Mouse (Mus musculus) MEL (cell line): ENCODE data around the gene Atp2c1. TPM values are rescaled to one million over a fixed set of nuclear protein-coding genes. Genes with fewer than 3 reads are reported as not detected.

Experiments
- DNase-seq: peaks from one replicate; pipeline ENCODE4 v3.0.0; 2011; ENCODE audit warnings: low read depth, low spot score
- H3K27ac ChIP-seq: 2 replicates; pipeline ENCODE4 v1.5.1; 2012; ENCODE audit warnings: low read depth, mild to moderate bottlenecking, control low read depth, low read length, moderate library complexity; ENCODE audit not compliant: control insufficient read depth
- H3K27me3 ChIP-seq, 2 experiments: fragments of 150-350 bp in 1 of 2; sonication (generic) in 1 of 2; 2 replicates each; pipeline ENCODE4 v1.6.1; 2012; ENCODE audit warnings: low read length in 2 of 2, mild to moderate bottlenecking in 2 of 2, improper control_type of control experiment in 1 of 2, moderate library complexity in 1 of 2; ENCODE audit not compliant: insufficient read depth in 2 of 2, control insufficient read depth in 1 of 2
- H3K36me3 ChIP-seq, 2 experiments: 2 replicates each; pipeline ENCODE4 v1.6.1; 2012 to 2014; ENCODE audit warnings: low read length in 2 of 2, improper control_type of control experiment in 1 of 2, inconsistent platforms in 1 of 2, mild to moderate bottlenecking in 1 of 2; ENCODE audit not compliant: insufficient read depth in 2 of 2, control insufficient read depth in 1 of 2
- H3K4me1 ChIP-seq, 2 experiments: fragments of 150-350 bp in 1 of 2; sonication (generic) in 1 of 2; 2 replicates each; pipeline ENCODE4 v1.6.1; 2012; ENCODE audit warnings: low read length in 2 of 2, improper control_type of control experiment in 1 of 2, mild to moderate bottlenecking in 1 of 2; ENCODE audit not compliant: insufficient read depth in 2 of 2, control insufficient read depth in 1 of 2
- H3K4me3 ChIP-seq, 2 experiments: fragments of 150-350 bp in 1 of 2; sonication (generic) in 1 of 2; 2 replicates each; pipeline ENCODE4 v1.5.1; 2012; ENCODE audit warnings: low read depth in 2 of 2, low read length in 2 of 2, mild to moderate bottlenecking in 2 of 2, moderate library complexity in 2 of 2, control low read depth in 1 of 2, improper control_type of control experiment in 1 of 2; ENCODE audit not compliant: control insufficient read depth in 1 of 2, insufficient read depth in 1 of 2
- H3K79me2 ChIP-seq: 2 replicates; pipeline ENCODE4 v1.6.1; 2012; ENCODE audit warnings: mild to moderate bottlenecking, low read length, moderate library complexity; ENCODE audit not compliant: control insufficient read depth, poor library complexity, insufficient read depth
- H3K9ac ChIP-seq: 2 replicates; pipeline ENCODE4 v1.6.1; 2012; ENCODE audit warnings: low read depth, mild to moderate bottlenecking, control low read depth, low read length, moderate library complexity; ENCODE audit not compliant: control insufficient read depth, poor library complexity, severe bottlenecking
- H3K9me3 ChIP-seq: fragments of 150-350 bp; sonication (generic); replicated peaks from 2 replicates; pipeline ENCODE4 v1.6.1; 2012; ENCODE audit warnings: mild to moderate bottlenecking, low read length, improper control_type of control experiment, moderate library complexity; ENCODE audit not compliant: insufficient read depth
- E2F4 ChIP-seq: IDR thresholded peaks from 2 replicates; pipeline ENCODE4 v1.6.1; 2011; ENCODE audit warnings: low read depth, low read length, improper control_type of control experiment, borderline replicate concordance
- ELF1 ChIP-seq: IDR thresholded peaks from 2 replicates; pipeline ENCODE4 v1.6.1; 2014; ENCODE audit warnings: low read depth, mild to moderate bottlenecking, inconsistent platforms, low read length, improper control_type of control experiment, moderate library complexity
- ETS1 ChIP-seq: IDR thresholded peaks from 2 replicates; pipeline ENCODE4 v1.6.1; 2012; ENCODE audit warnings: low read depth, mild to moderate bottlenecking, inconsistent platforms, low read length, improper control_type of control experiment, moderate library complexity
- GATA1 ChIP-seq: IDR thresholded peaks from 2 replicates; pipeline ENCODE4 v1.6.1; 2011; ENCODE audit warnings: low read depth, low read length, improper control_type of control experiment
- JUND ChIP-seq: IDR thresholded peaks from 2 replicates; pipeline ENCODE4 v1.6.1; 2011; ENCODE audit warnings: low read depth, mild to moderate bottlenecking, improper control_type of control experiment, low read length
- KAT2A ChIP-seq: conservative IDR thresholded peaks from 2 replicates; pipeline ENCODE4 v1.6.1; 2012; ENCODE audit warnings: low read depth, low read length, improper control_type of control experiment, inconsistent platforms
- MAX ChIP-seq: IDR thresholded peaks from 2 replicates; pipeline ENCODE4 v1.6.1; 2011; ENCODE audit warnings: low read length, improper control_type of control experiment
- MXI1 ChIP-seq: IDR thresholded peaks from 2 replicates; pipeline ENCODE4 v1.6.1; 2011; ENCODE audit warnings: mild to moderate bottlenecking, low read depth, low read length, improper control_type of control experiment
- MYC ChIP-seq: IDR thresholded peaks from 2 replicates; pipeline ENCODE4 v1.6.1; 2011; ENCODE audit warnings: low read depth, mild to moderate bottlenecking, low read length, improper control_type of control experiment, moderate library complexity
- POLR2A ChIP-seq, 2 experiments: IDR thresholded peaks; 2 replicates each; pipeline ENCODE4 v1.6.1; 2011 to 2012; ENCODE audit warnings: low read length in 2 of 2, mild to moderate bottlenecking in 2 of 2, control low read depth in 1 of 2, improper control_type of control experiment in 1 of 2, low read depth in 1 of 2, moderate library complexity in 1 of 2; ENCODE audit not compliant: control insufficient read depth in 1 of 2, insufficient read depth in 1 of 2, poor library complexity in 1 of 2
- POLR2AphosphoS2 ChIP-seq: IDR thresholded peaks from 2 replicates; pipeline ENCODE4 v1.6.1; 2011; ENCODE audit warnings: low read length, improper control_type of control experiment
- POLR2AphosphoS5 ChIP-seq: IDR thresholded peaks from 2 replicates; pipeline ENCODE4 v1.6.1; 2012; ENCODE audit warnings: low read depth, borderline replicate concordance, mild to moderate bottlenecking, inconsistent platforms, low read length, moderate library complexity, mixed read lengths
- RAD21 ChIP-seq: IDR thresholded peaks from 2 replicates; pipeline ENCODE4 v1.6.1; 2011; ENCODE audit warnings: mild to moderate bottlenecking, low read depth, low read length, improper control_type of control experiment
- SIN3A ChIP-seq: IDR thresholded peaks from 2 replicates; pipeline ENCODE4 v1.6.1; 2012; ENCODE audit warnings: low read length, improper control_type of control experiment, inconsistent platforms
- SMC3 ChIP-seq: IDR thresholded peaks from 2 replicates; pipeline ENCODE4 v1.6.1; 2011; ENCODE audit warnings: low read depth, low read length, improper control_type of control experiment
- TAL1 ChIP-seq: IDR thresholded peaks from 2 replicates; pipeline ENCODE4 v1.6.1; 2012; ENCODE audit warnings: mild to moderate bottlenecking, inconsistent platforms, low read length, moderate library complexity, mixed read lengths
- TBP ChIP-seq: IDR thresholded peaks from 2 replicates; pipeline ENCODE4 v1.8.0; 2011; ENCODE audit warnings: low read depth, low read length, improper control_type of control experiment
- USF1 ChIP-seq: IDR thresholded peaks from 2 replicates; pipeline ENCODE4 v1.6.1; 2014; ENCODE audit warnings: low read depth, mild to moderate bottlenecking, inconsistent platforms, low read length, improper control_type of control experiment, moderate library complexity
- USF2 ChIP-seq, 2 experiments: IDR thresholded peaks; 2 replicates each; pipeline ENCODE4 v1.6.1; 2011 to 2012; ENCODE audit warnings: improper control_type of control experiment in 2 of 2, low read length in 2 of 2, borderline replicate concordance in 1 of 2, inconsistent platforms in 1 of 2, low read depth in 1 of 2, mild to moderate bottlenecking in 1 of 2; ENCODE audit not compliant: insufficient read depth in 1 of 2
- ZC3H11A ChIP-seq: IDR thresholded peaks from 2 replicates; pipeline ENCODE4 v1.6.1; 2012; ENCODE audit warnings: low read depth, mild to moderate bottlenecking, inconsistent platforms, low read length, improper control_type of control experiment
- ZKSCAN1 ChIP-seq: IDR thresholded peaks from 2 replicates; pipeline ENCODE4 v1.6.1; 2012; ENCODE audit warnings: low read depth, mild to moderate bottlenecking, inconsistent platforms, low read length, improper control_type of control experiment, moderate library complexity
- ZMIZ1 ChIP-seq: IDR thresholded peaks from 2 replicates; pipeline ENCODE4 v1.6.1; 2012; ENCODE audit warnings: low read depth, mild to moderate bottlenecking, inconsistent platforms, low read length, improper control_type of control experiment, moderate library complexity
- ZNF384 ChIP-seq: IDR thresholded peaks from 2 replicates; pipeline ENCODE4 v1.6.1; 2012; ENCODE audit warnings: low read depth, mild to moderate bottlenecking, inconsistent platforms, low read length, improper control_type of control experiment
- polyA plus RNA-seq, 2 experiments: library from polyadenylated mRNA; stranded (reverse) in 1 of 2; unstranded in 1 of 2; fragments of >175 nt in 1 of 2; fragments of >200 nt in 1 of 2; gene quantifications; 2 replicates each; pipeline versions ENCODE4 v1.2.1 to v1.2.4; 2012; ENCODE audit warnings: low replicate concordance in 2 of 2, low read depth in 1 of 2; ENCODE audit not compliant: insufficient read length in 2 of 2, insufficient read depth in 1 of 2, missing spikeins in 1 of 2
- total RNA-seq: library from RNA; depleted of rRNA; stranded (reverse); fragments of 300-350 nt; gene quantifications from 2 replicates; pipeline ENCODE4 v1.2.3, GENCODE M21; 2012

Atp2c1 gene
- total and polyA plus RNA-seq, 3 experiments, result 32.7 to 33.6 TPM; not detected in 1

- TF ChIP-seq ZNF384, result no peak
Measured at GRCm38 (mm10) chr9:105522063-105522462, 5.1 kb downstream of the Atp2c1 start (continued).

GRCm38 (mm10) chr9:105520776-105521552 lies 6.2 kb downstream of the Atp2c1 start:
- H3K9ac ChIP-seq, result peak overlapping the region; percentile 65

GRCm38 (mm10) chr9:105519278-105519883 lies 7.7 kb downstream of the Atp2c1 start:
- Histone ChIP-seq H3K4me3 (peak overlapping the region; percentile 60 to 88), H3K27me3 (no peaks in the 10 kb centered on the region), H3K27ac (no peak overlapping the region), H3K9me3 (no peaks in the 10 kb centered on the region), H3K36me3 (peaks cover 0 to 3% of the 10 kb centered on the region in 2 experiments; a peak in 1 of 4 replicates), H3K4me1 (peaks cover 0 to 12% of the 10 kb centered on the region in 2 experiments), H3K9ac (no peak overlapping the region), H3K79me2 (no peaks in the 10 kb centered on the region)
- TF ChIP-seq USF1, result no peak
- 0 out of 2 replicates have a peak, but pooled peaks have one; percentile 27 for TF ChIP-seq SIN3A
- peak; percentile 69 for DNase-seq

More at GRCm38 (mm10) chr9:105520776-105521552, 6.2 kb downstream of the Atp2c1 start:
- peak overlapping the region; percentile 71 to 88 for H3K4me3 ChIP-seq
- TF ChIP-seq RAD21 (no peak), POLR2AphosphoS5 (no peak), JUND (no peak), E2F4 (no peak), ZC3H11A (no peak), ZKSCAN1 (no peak), SIN3A (peak; percentile 46; the same call in 1 of the 2 replicates), MAX (no peak), POLR2A (IDR thresholded peaks at IDR 0.05; ENCODE audit: control insufficient read depth in 1 of 2, insufficient read depth in 1 of 2, low read depth in 1 of 2, low read length in 2 of 2, poor library complexity in 1 of 2) (peak in 1 of 2 experiments; percentile 32; a peak in 1 of 4 replicates), TAL1 (no peak), GATA1 (peak; percentile 46; the same call in 1 of the 2 replicates), SMC3 (no peak), MYC (no peak), TBP (peak; percentile 66), USF2 (IDR thresholded peaks at IDR 0.05; ENCODE audit: borderline replicate concordance in 1 of 2, insufficient read depth in 1 of 2, low read depth in 1 of 2, low read length in 2 of 2) (no peak), POLR2AphosphoS2 (no peak), ELF1 (peak; percentile 40; the same call in 1 of the 2 replicates), MXI1 (no peak; the same call in 1 of the 2 replicates), ETS1 (peak; percentile 64), KAT2A (no peak), ZMIZ1 (no peak), USF1 (no peak)
- TF ChIP-seq, all 39 proteins: peak for 6
- H3K9me3 ChIP-seq, result no peaks in the 10 kb centered on the region
- no peaks in the 10 kb centered on the region for H3K79me2 ChIP-seq
- H3K4me1 ChIP-seq, result peaks cover 3 to 12% of the 10 kb centered on the region in 2 experiments
- DNase-seq, result peak; percentile 80
- no peaks in the 10 kb centered on the region for H3K27me3 ChIP-seq
- H3K36me3 ChIP-seq, result peaks cover 0 to 8% of the 10 kb centered on the region in 2 experiments; a peak in 2 of 4 replicates
- peak overlapping the region; percentile 67 for H3K27ac ChIP-seq
